Mouse (Mus musculus): ENCODE measurements around the gene Ston1. TPM values are rescaled to one million over a fixed set of nuclear protein-coding genes. Genes with fewer than 3 reads are reported as not detected.
A peak's percentile ranks its signal among the peaks of the same experiment; 100 is the strongest.

The Ston1 gene
- polyA plus RNA-seq, 1 experiment: 0.80 TPM

- H3K4me1 ChIP-seq (ENCODE audit: control insufficient read depth, insufficient read depth, low read length): peaks cover 2% of the 10 kb centered on the region; the same call in 1 of the 2 replicates
- H3K27ac ChIP-seq (ENCODE audit: control insufficient read depth, insufficient read depth, low read depth, low read length, poor library complexity): no peak overlapping the region
- no peak overlapping the region for H3K4me3 ChIP-seq (replicated peaks; ENCODE audit: control insufficient read depth, low read depth, low read length)
- WGBS: 44% methylated on average over 4 of the region's 4 CpGs
- no peak for TF ChIP-seq POLR2A (IDR thresholded peaks at IDR 0.05; ENCODE audit: borderline replicate concordance, control insufficient read depth, low read depth, low read length)
- TF ChIP-seq CTCF (IDR thresholded peaks at IDR 0.05; ENCODE audit: control insufficient read depth, insufficient read depth, low read length): no peak
Measured at GRCm38 (mm10) chr17:88596068-88596467, 1.4 kb upstream of the Ston1 start.

- H3K27ac ChIP-seq (ENCODE audit: control insufficient read depth, insufficient read depth, low read depth, low read length, poor library complexity): no peak overlapping the region
- peak overlapping the region; percentile 21 for H3K4me3 ChIP-seq (replicated peaks; ENCODE audit: control insufficient read depth, low read depth, low read length)
- peaks cover 2% of the 10 kb centered on the region; the same call in 1 of the 2 replicates for H3K4me1 ChIP-seq (ENCODE audit: control insufficient read depth, insufficient read depth, low read length)
- WGBS: 36% methylated on average over 16 of the region's 16 CpGs
- TF ChIP-seq CTCF (IDR thresholded peaks at IDR 0.05; ENCODE audit: control insufficient read depth, insufficient read depth, low read length) (peak; percentile 84), POLR2A (IDR thresholded peaks at IDR 0.05; ENCODE audit: borderline replicate concordance, control insufficient read depth, low read depth, low read length) (no peak)
Measured at GRCm38 (mm10) chr17:88596544-88597221, 801 bp upstream of the Ston1 start.

GRCm38 (mm10) chr17:88598056-88598420 lies 554 bp downstream of the Ston1 start:
- Histone ChIP-seq H3K4me1 (ENCODE audit: control insufficient read depth, insufficient read depth, low read length) (peaks cover 2% of the 10 kb centered on the region; the same call in 1 of the 2 replicates), H3K4me3 (replicated peaks; ENCODE audit: control insufficient read depth, low read depth, low read length) (no peak overlapping the region), H3K27ac (ENCODE audit: control insufficient read depth, insufficient read depth, low read depth, low read length, poor library complexity) (no peak overlapping the region)
- 56% methylated on average over 5 of the region's 5 CpGs for WGBS
- TF ChIP-seq POLR2A (IDR thresholded peaks at IDR 0.05; ENCODE audit: borderline replicate concordance, control insufficient read depth, low read depth, low read length): no peak
- no peak for TF ChIP-seq CTCF (IDR thresholded peaks at IDR 0.05; ENCODE audit: control insufficient read depth, insufficient read depth, low read length)

- WGBS: 54% methylated on average over 14 of the region's 14 CpGs
- Histone ChIP-seq H3K27ac (ENCODE audit: control insufficient read depth, insufficient read depth, low read depth, low read length, poor library complexity) (no peak overlapping the region), H3K4me3 (replicated peaks; ENCODE audit: control insufficient read depth, low read depth, low read length) (no peak overlapping the region), H3K4me1 (ENCODE audit: control insufficient read depth, insufficient read depth, low read length) (peaks cover 2% of the 10 kb centered on the region; the same call in 1 of the 2 replicates)
- TF ChIP-seq POLR2A (IDR thresholded peaks at IDR 0.05; ENCODE audit: borderline replicate concordance, control insufficient read depth, low read depth, low read length): no peak
- TF ChIP-seq CTCF (IDR thresholded peaks at IDR 0.05; ENCODE audit: control insufficient read depth, insufficient read depth, low read length): no peak
Measured at GRCm38 (mm10) chr17:88598570-88599368, 1.3 kb downstream of the Ston1 start.

GRCm38 (mm10) chr17:88600492-88601026 lies 3.1 kb downstream of the Ston1 start:
- WGBS: 67% methylated on average over 8 of the region's 8 CpGs
- no peak for TF ChIP-seq POLR2A (IDR thresholded peaks at IDR 0.05; ENCODE audit: borderline replicate concordance, control insufficient read depth, low read depth, low read length)
- TF ChIP-seq CTCF (IDR thresholded peaks at IDR 0.05; ENCODE audit: control insufficient read depth, insufficient read depth, low read length): no peak
- no peak overlapping the region for H3K27ac ChIP-seq (ENCODE audit: control insufficient read depth, insufficient read depth, low read depth, low read length, poor library complexity)
- H3K4me1 ChIP-seq (ENCODE audit: control insufficient read depth, insufficient read depth, low read length): peaks cover 2% of the 10 kb centered on the region; the same call in 1 of the 2 replicates
- no peak overlapping the region for H3K4me3 ChIP-seq (replicated peaks; ENCODE audit: control insufficient read depth, low read depth, low read length)

GRCm38 (mm10) chr17:88603943-88604342 lies 6.5 kb downstream of the Ston1 start:
- H3K4me3 ChIP-seq (replicated peaks; ENCODE audit: control insufficient read depth, low read depth, low read length): no peak overlapping the region
- TF ChIP-seq POLR2A (IDR thresholded peaks at IDR 0.05; ENCODE audit: borderline replicate concordance, control insufficient read depth, low read depth, low read length) (no peak), CTCF (IDR thresholded peaks at IDR 0.05; ENCODE audit: control insufficient read depth, insufficient read depth, low read length) (no peak)
- H3K27ac ChIP-seq (ENCODE audit: control insufficient read depth, insufficient read depth, low read depth, low read length, poor library complexity): no peak overlapping the region
- 87% methylated on average over 11 of the region's 11 CpGs for WGBS
- no peaks in the 10 kb centered on the region for H3K4me1 ChIP-seq (ENCODE audit: control insufficient read depth, insufficient read depth, low read length)

- TF ChIP-seq CTCF (IDR thresholded peaks at IDR 0.05; ENCODE audit: control insufficient read depth, insufficient read depth, low read length) (no peak), POLR2A (IDR thresholded peaks at IDR 0.05; ENCODE audit: borderline replicate concordance, control insufficient read depth, low read depth, low read length) (no peak)
- Histone ChIP-seq H3K4me1 (ENCODE audit: control insufficient read depth, insufficient read depth, low read length) (no peaks in the 10 kb centered on the region), H3K4me3 (replicated peaks; ENCODE audit: control insufficient read depth, low read depth, low read length) (no peak overlapping the region), H3K27ac (ENCODE audit: control insufficient read depth, insufficient read depth, low read depth, low read length, poor library complexity) (no peak overlapping the region)
- WGBS: 76% methylated on average over 2 of the region's 2 CpGs
Measured at GRCm38 (mm10) chr17:88606056-88606455, 8.6 kb downstream of the Ston1 start.

- 81% methylated on average over 15 of the region's 15 CpGs for WGBS
- H3K4me3 ChIP-seq (replicated peaks; ENCODE audit: control insufficient read depth, low read depth, low read length): no peak overlapping the region
- H3K27ac ChIP-seq (ENCODE audit: control insufficient read depth, insufficient read depth, low read depth, low read length, poor library complexity): no peak overlapping the region
- TF ChIP-seq CTCF (IDR thresholded peaks at IDR 0.05; ENCODE audit: control insufficient read depth, insufficient read depth, low read length): no peak
- TF ChIP-seq POLR2A (IDR thresholded peaks at IDR 0.05; ENCODE audit: borderline replicate concordance, control insufficient read depth, low read depth, low read length): no peak
- H3K4me1 ChIP-seq (ENCODE audit: control insufficient read depth, insufficient read depth, low read length): no peaks in the 10 kb centered on the region
Measured at GRCm38 (mm10) chr17:88609361-88609760, 11.9 kb downstream of the Ston1 start.
